Mouse (Mus musculus) kidney, embryonic 16.5 days (tissue): ENCODE measurements around the gene Cep57l1. TPM values are rescaled to one million over a fixed set of nuclear protein-coding genes. Genes with fewer than 3 reads are reported as not detected.

Experiments
- ATAC-seq: fragments of 200-750 bp; cut with Nextera tagmentation; 2 replicates; pipeline ENCODE4 v1.8.0; 2017; ENCODE audit warnings: moderate TSS enrichment; ENCODE audit not compliant: low FRiP score, low TSS enrichment
- H3K27ac ChIP-seq: fragments of 300-500 bp; sonication (generic); 2 replicates; pipeline ENCODE4 v1.5.1; 2014; ENCODE audit warnings: low read length
- H3K27me3 ChIP-seq: fragments of 300-500 bp; sonication (generic); 2 replicates; pipeline ENCODE4 v1.6.1; 2014; ENCODE audit warnings: low read length, control low read depth, mixed read lengths; ENCODE audit not compliant: insufficient read depth
- H3K36me3 ChIP-seq: fragments of 300-500 bp; sonication (generic); 2 replicates; pipeline ENCODE4 v1.6.1; 2014; ENCODE audit warnings: low read length, control low read depth, mixed read lengths; ENCODE audit not compliant: insufficient read depth
- H3K4me1 ChIP-seq: fragments of 300-500 bp; sonication (generic); 2 replicates; pipeline ENCODE4 v1.6.1; 2014; ENCODE audit warnings: low read length, control low read depth, mixed read lengths; ENCODE audit not compliant: insufficient read depth
- H3K4me2 ChIP-seq: fragments of 300-500 bp; sonication (generic); replicated peaks from 2 replicates; pipeline ENCODE4 v1.6.1; 2014; ENCODE audit warnings: low read depth, low read length
- H3K4me3 ChIP-seq: fragments of 300-500 bp; sonication (generic); 2 replicates; pipeline ENCODE4 v1.5.1; 2014; ENCODE audit warnings: mild to moderate bottlenecking, low read length
- H3K9ac ChIP-seq: fragments of 300-500 bp; sonication (generic); replicated peaks from 2 replicates; pipeline ENCODE4 v1.6.1; 2014; ENCODE audit warnings: low read length
- H3K9me3 ChIP-seq: fragments of 300-500 bp; sonication (generic); 2 replicates; pipeline ENCODE4 v1.6.1; 2016; ENCODE audit warnings: low read length, control low read depth
- WGBS: fragments of 180-500 bp; shearing (Covaris S2); extraction: QIAGEN DNeasy Blood & Tissue Kit; methylation state at CpG from one replicate; pipeline ENCODE4 v1.1.7; 2014; 5-methylcytosine and 5-hydroxymethylcytosine counted together
- microRNA-seq: library from miRNA; unstranded; fragments of <30 nt; microRNA quantifications from one replicate; pipeline ENCODE4, GENCODE M21; 2016
- polyA plus RNA-seq: library from polyadenylated mRNA; unstranded; fragments of >200 nt; fragmentation: Nextera tagmentation; extraction: Ambion mirVana; gene quantifications from 2 replicates; pipeline ENCODE4 v1.2.1, GENCODE M21; 2015

Gene Cep57l1
- polyA plus RNA-seq, 1 experiment from 2014 or later, result 24.2 TPM

DNA sequence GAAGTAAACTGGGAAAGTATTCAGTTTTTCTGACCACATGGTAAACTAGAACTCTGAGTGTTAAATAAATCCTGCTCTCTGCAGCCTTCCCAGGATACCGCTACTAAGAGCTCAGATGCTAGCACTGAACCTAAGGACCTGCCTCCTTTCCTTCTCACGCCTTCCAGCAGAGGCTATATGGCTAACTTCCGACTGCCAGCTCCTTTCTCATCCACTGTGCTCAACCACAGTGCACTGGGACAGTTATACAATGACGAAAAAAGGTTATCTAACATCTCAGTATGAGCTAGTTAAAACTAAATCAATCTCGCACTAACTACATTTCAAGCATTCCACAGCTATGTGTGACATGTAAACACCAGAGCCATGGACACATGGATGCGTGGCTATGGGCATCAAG lies 134.4 kb downstream of the Cep57l1 start:
- Histone ChIP-seq H3K27ac (no peak overlapping the region), H3K9me3 (no peaks in the 10 kb centered on the region), H3K4me1 (peaks cover 8% of the 10 kb centered on the region; the same call in 1 of the 2 replicates), H3K9ac (no peak overlapping the region), H3K36me3 (no peaks in the 10 kb centered on the region), H3K4me2 (no peak overlapping the region), H3K27me3 (no peaks in the 10 kb centered on the region), H3K4me3 (no peak overlapping the region)
- ATAC-seq, result no peak
- WGBS, result 74% methylated on average over 6 of the region's 6 CpGs

DNA sequence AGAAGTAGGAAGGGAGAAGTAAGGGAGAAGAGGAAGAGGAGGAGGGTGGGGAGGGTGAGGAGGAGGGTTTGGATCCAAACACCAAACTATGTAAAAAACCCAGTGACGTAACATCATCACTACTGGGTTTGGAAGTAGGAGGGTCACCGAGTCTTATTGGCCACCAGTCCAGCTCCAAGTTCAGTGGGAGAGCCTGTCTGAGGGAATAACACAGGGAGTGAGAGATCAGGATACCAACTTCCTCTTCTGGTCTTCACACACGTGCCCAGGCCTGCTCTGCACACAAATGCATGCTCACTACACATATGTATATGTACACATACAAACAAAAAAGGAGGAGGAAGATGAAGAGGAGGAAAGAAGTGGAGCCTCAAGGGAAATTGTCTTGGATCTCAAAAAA lies 135.3 kb downstream of the Cep57l1 start:
- 68% methylated on average over 3 of the region's 3 CpGs for WGBS

DNA sequence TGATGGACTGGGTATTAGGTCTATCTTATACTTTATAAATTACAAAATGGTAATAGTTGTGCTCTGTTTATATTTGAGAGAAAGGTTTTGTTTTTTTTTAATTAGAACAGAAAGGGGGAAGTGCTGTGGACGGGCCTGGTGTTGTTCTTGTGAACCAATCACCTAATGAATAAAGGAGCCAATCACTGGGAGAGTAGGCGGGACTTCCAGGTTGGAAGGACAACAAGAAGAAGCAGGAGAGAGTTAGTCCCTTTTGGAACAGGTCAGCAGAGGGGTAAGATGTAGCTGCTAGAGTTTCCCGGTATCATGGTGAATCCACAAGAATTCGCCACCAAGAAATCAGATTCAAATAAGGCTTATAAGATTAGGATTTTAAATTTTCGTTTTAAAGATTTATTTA lies 139.5 kb downstream of the Cep57l1 start:
- WGBS, result 75% methylated on average over 5 of the region's 5 CpGs
- H3K4me1 ChIP-seq, result no peaks in the 10 kb centered on the region
- no peak overlapping the region for H3K4me3 ChIP-seq

More for the DNA sequence above, 135.3 kb downstream of the Cep57l1 start:
- ATAC-seq, result no peak
- Histone ChIP-seq H3K4me2 (no peak overlapping the region), H3K4me3 (no peak overlapping the region), H3K9me3 (no peaks in the 10 kb centered on the region), H3K27ac (no peak overlapping the region), H3K27me3 (no peaks in the 10 kb centered on the region), H3K9ac (no peak overlapping the region), H3K4me1 (peaks cover 8% of the 10 kb centered on the region; the same call in 1 of the 2 replicates), H3K36me3 (no peaks in the 10 kb centered on the region)

More for the DNA sequence above, 139.5 kb downstream of the Cep57l1 start:
- H3K27me3 ChIP-seq, result no peaks in the 10 kb centered on the region
- no peaks in the 10 kb centered on the region for H3K9me3 ChIP-seq
- no peak overlapping the region for H3K27ac ChIP-seq
- ATAC-seq, result no peak
- no peak overlapping the region for H3K4me2 ChIP-seq
- H3K9ac ChIP-seq, result no peak overlapping the region
- no peaks in the 10 kb centered on the region for H3K36me3 ChIP-seq

Small RNA genes lying within 50 kb of the gene (microRNA-seq; reads per million reads assigned to microRNA genes)
- not detected for gene Mir3473b

Other genes with a start within 250 kb of the Cep57l1 start
- gene Ccdc162, start 93.2 kb downstream of the Cep57l1 start, polyA plus RNA-seq, result 0.36 and 0.40 TPM in 2 replicates
- 36.8 and 38.9 TPM in 2 replicates for gene Sesn1, start 64 bp upstream of the Cep57l1 start, polyA plus RNA-seq
- gene Armc2, start 208.6 kb upstream of the Cep57l1 start, polyA plus RNA-seq, result 1.4 and 1.8 TPM in 2 replicates